Mouse (Mus musculus) lung, postnatal 25 days (tissue): ENCODE measurements at regions not wholly inside any gene's neighbourhood (a gene's known extent, or its start where the extent isn't known, plus 50 kb on each side); places are given as distances from the start of the nearest gene placed in this dataset.

Source experiments
- DNase-seq: peaks from one replicate; pipeline ENCODE4 v3.0.0; 2022; ENCODE audit warnings: low spot score

DNA sequence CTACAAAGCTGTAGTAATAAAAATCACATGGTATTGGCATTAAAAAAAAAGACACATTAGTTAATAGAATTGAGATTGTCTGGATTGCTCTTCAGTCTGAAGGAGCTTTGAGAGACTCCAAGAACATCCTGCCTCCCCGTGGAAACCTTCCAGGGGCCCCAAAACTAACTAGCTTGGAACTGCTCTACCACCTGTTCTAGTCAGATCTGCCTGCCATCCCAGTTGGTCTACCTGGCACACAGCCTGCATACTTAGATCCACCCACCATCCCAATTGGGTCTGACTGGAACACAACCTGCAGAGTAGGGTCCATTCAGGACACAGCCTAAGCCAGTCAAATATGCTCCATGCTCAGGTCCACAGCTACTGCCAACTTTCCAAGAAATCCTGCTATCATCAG lies 503.6 kb downstream of the Rapgef2 start:
- DNase-seq, result no peak

DNA sequence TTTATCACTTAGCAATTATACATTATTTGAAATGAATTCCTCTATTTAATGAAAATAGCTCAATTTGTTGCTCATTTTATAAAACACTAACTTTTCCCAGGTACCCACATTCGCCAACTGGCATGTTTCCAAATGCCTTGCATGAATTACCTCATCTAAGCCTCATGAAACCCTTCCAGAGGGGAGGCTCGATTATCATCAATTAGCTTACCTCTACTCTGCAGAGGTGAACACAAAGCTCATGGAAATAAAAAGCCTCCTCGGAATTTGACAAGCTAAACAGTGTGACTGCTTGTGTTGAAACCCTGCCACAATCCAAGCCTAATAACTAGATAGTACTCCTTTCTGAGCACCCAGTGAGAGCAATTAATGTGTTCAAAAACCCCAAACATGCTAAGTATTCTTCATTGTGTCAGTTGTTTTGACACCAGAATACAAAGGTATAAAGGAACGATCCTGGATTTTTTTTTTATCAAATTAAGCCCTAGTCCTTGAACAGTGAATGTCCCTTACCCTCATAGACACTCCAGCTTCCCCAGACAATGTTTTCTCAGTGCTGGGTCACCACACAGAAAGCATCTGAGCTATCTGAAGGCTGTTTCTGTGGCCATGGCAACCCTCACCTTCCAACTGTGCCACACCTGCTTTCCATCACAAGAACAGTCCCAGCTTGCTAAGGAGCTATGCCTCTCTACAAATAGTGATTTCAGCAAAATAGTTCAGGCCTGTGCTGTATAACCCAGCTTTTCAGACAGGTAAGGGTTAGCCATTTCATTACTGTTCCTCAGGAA lies 530.4 kb downstream of the Rapgef2 start:
- no peak for DNase-seq

DNA sequence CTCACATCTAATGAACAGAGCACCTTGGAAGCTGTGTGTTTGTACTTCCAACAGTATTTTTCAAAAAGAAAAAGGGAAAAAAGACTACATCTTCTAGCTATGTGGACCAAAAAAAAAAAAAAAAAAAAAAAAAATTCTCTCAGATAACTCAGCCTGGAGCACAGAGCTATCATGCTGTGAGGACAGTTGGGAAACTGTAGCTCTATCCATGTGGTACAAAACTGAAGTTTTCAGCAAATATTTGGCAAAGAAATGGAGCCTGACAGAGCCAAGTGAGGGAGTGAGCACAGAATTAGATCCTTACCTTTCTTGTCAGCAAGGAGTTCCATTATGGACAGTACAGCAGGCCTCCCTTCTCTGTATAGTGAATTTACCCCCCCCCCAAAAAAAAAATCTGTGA lies 550.2 kb downstream of the Rapgef2 start:
- no peak for DNase-seq

DNA sequence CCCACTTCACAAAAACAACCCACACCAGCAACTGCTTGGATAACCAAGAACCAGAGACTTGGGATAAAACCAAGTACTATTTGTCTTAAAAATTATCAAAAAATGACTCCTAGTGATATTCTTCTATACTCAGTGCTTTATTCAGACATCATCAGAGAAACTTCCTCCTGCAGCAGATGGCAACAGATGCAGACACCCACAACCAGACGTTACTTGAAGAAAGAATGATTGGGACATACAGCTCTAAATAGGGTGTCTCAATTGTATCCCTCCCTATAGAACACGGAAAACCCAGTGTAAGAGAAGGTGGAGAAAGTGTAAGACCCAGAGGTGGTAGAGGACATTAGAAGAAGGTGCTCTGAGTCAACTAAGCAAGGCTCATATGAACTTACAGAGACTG lies 569.6 kb downstream of the Rapgef2 start:
- no peak for DNase-seq

DNA sequence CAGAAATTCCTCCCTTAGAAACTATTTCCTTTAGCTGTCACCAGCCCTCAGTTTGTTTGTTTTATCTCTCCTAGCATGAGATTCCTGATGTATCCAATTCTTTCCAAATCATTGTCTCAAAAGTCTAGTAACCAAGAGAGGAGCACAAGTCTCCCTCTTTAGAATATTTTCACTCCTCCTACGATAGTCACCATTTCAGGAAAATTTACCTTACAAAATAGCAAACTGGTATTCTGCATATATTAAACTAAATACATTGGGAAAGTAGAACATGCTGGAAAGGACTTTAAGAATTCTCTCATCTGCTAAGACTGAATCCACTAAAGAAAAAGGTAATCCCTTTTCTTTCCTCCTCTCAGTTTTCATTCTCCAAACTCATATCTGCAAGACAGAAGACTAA lies 578.6 kb downstream of the Rapgef2 start:
- DNase-seq, result no peak

DNA sequence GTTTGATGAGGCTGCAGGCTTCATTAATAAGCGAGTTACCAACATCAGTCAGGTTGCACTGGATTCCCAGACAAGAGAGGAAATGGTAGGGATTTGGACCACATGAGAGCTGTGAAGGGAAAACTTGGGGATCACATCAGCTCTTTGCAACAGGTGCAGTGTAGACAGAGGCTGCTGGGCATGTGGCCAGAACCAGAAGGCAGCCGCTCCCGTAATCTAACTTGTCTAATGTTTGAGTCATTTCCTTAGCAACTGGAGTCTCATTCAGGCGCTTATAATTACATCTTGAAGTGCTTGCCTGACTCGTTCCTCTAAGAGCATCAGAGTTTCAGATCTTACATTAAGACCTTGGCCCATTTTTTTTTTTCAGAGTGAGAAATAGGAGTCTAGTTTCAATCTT lies 587.4 kb downstream of the Rapgef2 start:
- DNase-seq, result no peak

DNA sequence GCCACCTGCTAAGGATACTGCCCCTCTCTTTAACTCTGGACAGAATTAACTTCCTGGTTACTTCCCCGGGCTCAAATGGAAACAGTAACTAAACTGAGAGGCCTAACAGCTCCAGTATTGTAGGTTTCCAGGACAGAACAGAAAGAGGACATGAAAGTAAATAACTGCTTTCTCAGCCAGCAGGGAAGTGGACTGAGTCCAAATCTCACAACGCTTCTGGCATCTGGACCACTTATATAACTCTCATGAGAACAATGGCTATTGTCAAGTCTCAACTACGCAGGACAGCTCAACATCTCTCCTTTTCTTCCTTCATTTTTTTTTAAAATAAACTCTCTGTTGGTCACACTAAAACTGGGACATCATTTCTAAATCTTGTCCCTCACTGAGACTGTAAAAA lies 594.8 kb downstream of the Rapgef2 start:
- no peak for DNase-seq

DNA sequence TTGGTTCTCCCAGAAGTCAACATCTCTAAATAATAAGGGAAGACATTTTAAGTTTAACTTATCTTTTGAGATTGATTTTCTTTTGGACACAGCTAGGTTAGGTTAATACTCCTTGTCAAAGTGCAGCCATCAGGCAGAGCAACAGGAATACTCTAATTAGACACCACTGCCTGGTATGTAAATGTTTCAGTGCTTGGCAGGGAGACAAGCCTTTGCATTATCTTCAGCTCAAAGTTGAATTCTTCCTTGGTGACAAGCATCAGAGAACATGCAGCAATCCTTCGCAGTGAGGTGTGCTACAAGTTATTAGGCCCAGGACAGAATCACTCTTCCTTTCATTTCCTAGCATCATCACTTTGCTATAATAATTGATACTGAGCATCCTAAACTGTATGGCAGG lies 608.7 kb downstream of the Rapgef2 start:
- DNase-seq, result no peak

DNA sequence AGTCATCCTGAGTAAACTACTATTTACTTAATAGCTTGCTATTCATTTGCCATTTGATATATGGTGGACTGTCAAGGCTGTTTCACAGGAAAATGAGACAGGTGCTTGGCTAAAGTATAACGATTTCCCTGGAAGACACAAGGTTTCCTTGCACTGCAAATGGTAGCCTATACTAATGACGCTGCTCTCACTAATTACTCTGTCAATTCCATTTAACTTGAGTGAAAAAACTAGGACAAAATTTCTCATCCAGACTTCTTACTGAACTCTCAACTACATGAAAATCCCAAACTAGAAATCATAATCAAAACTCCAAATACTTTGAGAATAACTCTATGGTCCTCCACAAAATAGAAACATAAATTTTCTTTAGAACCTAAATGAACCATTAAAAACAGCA lies 609.5 kb downstream of the Rapgef2 start:
- no peak for DNase-seq

DNA sequence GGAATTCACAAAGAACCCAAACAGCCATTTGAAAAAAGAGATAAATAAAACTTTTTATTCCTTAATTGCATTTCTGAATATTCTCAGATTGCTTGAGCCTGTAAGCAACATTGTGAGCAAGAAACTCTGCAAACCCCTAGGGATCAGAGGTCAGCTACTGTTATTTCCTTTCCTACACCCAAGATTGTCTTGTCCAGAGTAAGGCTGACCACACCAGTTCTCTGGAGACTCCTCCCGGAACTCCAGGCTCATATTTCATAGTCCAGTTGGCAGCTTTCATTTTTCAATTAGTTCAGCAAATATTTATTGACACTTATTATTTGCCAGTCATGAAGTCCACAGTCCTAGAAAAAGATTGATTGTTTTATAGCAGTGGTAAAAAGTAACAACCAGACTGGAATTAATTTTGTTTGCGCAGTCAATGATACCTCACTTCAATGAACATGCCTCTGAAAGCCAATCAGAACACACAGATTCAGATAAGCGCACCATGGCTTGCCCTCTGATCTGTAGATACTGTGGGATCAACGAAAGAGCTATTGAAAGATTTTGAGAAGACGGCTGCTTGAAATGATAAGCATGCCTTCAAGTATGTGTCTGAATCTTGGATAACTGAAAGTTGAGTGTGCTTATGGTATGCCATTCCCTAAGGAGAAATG lies 611.7 kb downstream of the Rapgef2 start:
- no peak for DNase-seq

DNA sequence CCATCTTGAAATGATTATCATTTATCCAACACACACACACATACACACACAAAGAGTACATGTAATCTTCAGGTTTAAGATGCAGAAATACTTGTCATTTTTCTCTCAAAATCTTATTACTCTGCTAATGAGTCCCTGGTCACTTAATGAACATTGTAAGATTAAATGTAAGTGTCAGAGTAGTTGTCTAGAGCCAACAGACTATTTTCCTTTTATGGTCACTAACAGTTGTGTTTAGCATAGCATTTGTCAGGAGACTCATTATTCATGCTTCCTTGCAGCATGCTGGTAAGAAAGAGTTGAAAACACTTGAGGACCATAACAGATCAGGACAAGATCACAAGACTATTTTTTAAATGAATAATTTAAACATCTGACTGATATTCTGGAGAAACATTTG lies 618.3 kb downstream of the Rapgef2 start:
- no peak for DNase-seq

DNA sequence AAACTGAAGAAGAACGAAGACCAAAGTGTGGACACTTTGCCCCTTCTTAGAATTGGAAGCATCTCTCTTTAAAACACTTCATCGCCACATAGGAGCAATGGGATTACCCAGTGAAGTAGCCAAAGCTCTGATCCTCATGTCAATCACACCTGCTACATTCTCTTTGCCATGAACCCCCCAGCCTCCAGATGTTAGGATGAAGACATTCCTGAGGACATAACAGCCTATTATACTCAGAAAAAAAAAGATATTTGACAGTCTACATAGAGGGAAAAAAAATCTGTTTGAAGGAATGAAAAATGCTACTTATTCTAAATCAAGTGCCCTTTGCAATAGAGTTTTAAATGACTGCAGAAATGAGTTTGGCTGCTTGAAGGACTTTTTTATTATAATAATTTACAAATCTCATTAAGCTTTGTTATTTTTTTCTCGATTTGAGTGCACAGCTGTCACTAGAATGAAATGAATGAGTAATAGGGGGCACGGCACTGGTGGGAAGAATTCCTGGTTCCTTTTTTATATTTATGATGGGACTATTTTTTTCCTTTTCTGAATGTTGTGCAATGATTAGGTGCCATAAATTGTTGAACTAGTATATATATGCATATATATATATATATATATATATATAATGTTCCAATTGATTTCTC lies 618.8 kb downstream of the Rapgef2 start:
- no peak for DNase-seq

DNA sequence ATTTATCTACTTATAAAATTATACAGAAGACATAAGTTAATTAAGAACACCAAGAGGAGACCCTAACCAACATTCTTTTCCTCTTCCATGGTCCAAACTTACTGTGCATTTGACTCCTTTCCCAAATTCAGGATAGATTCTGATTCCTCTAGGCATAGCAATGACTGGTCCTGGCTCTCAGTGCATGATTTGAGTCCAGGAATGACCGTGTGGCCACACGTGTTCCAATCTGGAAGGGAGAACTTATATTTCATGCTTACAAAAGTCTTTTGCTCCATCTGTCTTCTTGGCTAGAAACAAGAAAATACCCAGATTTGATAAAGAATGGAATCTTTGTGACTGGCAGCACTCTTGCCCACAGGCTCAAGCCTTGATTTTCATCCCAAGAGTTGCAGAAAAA lies 638.2 kb downstream of the Rapgef2 start:
- no peak for DNase-seq

DNA sequence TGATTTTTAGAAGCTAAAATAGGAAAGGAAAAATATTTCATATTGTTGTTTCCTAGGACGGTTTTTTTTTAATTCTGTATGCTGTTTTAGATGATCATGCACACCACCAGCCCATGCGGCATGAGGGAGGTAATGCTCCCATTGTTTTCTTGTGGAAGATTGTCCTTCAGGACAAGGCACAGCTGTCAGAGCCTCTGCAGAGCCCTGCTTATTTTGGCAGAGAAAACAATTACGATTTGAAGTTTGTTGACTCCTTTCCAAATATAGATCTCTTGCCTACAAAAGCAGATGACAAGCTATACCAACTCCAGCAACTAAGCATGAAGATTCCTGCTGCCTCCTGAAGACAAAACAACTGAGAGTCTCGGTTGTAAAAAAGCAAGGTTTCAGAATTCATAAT lies 650.9 kb downstream of the Rapgef2 start:
- no peak for DNase-seq

DNA sequence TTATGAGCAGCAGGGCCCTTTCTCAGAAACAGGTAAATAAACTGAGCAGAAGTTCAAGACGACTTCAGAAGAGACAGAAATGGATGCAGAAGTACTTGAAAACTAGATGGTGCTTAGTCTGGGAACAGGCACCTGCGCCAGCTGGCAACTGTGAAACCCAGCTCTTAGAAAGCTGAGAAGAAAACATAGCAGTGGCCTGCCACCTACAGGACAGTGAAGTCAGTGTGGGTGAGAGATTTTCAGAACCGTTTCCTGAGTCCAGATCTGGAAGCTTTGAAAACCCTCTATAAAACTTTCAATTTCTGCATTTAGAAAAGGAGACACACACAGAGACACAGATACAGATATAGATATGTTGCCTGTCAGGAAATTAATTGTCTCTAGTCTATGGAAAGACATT lies 667.4 kb downstream of the Rapgef2 start:
- DNase-seq, result peak; percentile 2

DNA sequence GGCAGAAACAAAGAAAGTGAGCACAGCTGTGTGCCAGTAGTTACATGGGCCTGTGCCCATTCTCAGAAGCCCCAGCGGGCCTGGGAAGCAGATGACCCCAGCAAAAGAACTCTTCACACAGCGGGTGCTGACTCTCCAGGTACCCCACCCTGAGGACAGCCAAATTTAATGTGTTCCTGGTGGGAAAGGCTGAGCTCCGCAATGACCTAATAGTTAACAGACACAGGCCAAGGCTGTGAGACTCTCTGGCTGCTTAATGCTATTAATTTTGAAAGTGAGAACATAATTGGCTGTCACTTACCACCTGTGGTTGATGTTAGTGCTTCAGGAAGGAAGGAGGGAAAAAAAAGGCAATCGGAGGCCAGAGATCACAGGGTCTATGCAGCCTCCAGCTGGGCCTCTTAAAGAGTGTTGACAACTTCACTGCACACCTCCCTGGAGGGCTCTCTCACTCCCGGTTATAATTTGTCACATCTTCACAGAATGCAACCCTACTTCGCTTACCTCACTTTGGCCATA lies 691.5 kb downstream of the Rapgef2 start:
- DNase-seq, result no peak

DNA sequence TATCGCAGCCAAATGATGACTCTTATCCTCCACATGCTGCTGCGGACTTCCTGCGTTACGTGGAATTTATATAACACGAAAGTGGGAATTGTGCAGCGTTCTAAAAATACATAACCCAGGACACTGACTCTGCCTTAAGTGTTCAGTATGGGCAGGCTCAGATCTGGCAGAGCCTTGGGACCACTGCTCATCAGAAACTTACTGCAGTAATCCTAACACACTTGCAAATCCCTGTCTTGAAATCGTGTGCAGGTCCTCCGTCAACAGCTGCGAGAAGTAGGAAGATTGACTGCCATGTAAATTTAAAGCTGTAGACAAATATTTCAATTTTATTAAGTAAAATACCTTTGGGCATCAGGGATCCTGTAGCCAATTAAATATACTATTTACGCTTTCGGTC lies 692.0 kb downstream of the Rapgef2 start:
- no peak for DNase-seq

DNA sequence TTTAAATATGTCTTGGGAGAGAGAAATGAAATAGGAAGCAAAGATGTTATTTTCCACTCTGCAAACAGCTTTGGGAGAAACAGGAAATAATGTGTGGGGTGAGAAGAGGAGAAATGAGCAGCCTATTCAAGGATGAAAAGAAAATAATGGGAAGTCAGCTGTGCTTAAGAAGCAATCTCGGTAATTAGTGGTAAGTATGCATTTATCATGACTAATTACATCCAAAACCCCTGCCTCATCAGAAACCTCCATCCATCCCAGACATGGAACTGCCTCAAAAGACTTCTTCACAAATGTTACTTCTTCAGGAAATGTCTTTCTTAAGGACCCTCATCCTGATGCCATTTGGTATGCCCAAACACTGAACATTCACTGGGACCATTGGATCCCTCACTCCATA lies 699.7 kb downstream of the Rapgef2 start:
- DNase-seq, result no peak

DNA sequence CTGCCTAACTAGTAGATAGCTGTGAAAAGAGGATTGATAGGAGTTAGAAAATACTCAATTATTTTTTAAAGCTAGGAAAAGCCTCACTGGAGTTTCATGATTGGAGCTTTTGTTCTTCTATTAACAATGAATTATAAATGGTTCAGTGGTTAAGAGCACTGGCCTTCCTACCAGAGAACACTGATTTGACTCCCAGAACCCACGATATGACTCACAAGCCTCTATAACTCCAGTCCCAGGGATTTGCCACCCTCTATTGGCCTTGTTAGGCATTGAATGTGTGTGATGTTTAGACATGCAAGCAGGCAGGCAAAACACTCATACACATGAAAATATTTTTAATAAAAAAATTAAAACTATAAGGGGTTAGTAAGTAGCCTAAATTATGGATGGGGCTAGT lies 704.4 kb downstream of the Rapgef2 start:
- DNase-seq, result no peak

DNA sequence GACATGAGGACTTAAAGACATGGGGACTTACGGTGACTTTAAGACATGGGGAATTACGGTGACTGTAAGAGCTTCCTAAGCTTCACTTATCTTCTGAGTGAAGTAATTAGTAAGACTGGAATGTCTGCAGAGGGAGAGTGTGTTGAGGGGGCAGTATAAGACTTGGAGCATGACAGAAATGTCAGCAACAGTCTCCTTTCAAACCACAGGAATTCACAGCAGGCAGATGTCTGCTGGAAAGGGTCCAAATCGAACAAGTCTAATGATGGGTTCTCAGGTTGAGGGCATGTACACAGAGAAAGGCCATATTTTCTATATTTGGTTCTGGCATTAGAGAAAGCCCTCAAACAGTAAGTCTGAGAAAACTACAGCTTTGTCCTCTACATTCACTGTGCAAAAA lies 705.2 kb downstream of the Rapgef2 start:
- no peak for DNase-seq

DNA sequence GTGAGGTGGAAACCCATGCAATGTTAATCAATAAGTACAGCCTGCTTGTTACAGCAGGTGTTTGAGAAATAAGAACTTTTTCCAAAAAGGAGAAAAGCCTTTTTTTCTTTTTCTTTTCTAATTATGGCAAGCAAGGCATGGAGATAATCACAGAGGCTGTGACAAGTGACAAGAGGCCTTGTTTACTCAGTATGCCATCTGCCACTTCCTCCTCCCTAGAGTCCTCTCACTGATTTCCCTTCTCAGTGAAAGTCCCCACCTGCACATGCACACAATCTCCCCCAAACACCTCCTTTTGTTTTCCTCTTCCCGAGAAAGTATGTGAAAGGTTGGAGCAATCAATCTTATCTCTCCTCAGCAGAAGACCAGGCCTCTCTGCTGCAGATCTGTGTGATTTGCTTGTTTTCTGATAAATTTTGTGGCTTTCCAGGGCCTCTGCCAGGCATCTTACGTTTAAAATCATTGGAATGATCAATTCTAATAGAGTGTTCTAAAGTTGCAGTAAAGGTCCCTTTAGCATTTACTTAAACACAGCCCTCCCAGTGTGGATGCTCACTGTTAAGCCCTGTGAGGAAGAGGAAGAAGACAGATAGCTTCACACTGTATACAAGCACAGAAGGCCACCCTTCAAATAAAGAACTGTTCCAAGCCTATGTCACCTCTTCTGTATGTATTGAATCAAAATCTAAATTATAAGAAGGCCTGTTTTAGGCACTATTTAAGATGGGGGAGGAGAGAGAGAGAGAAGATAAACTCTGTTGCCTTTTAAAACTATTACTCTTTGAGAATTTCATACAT lies 710.5 kb downstream of the Rapgef2 start:
- no peak for DNase-seq

DNA sequence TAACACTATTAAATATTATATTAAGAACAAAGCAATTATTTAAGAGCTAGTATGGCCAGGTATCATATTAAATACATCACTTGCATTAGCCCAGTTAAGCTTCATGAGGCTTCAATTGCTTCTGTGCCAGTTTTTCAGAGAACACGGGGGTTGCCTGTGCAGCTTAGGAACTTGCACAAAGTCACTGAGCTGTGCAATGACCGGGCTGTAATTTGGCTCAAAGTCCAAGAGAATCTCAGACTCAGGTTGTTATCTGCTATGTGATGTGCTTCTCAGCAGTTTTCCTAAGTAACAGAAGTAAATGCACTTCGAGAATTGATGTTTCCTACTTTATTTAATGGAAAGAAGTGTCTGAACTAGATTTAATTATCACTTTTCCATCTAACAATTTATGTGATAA lies 711.5 kb downstream of the Rapgef2 start:
- DNase-seq, result no peak
